Mouse (Mus musculus) MEL (cell line): ENCODE measurements around the gene Map3k20. TPM values are rescaled to one million over a fixed set of nuclear protein-coding genes. Genes with fewer than 3 reads are reported as not detected.

Experiments
- DNase-seq: peaks from one replicate; pipeline ENCODE4 v3.0.0; 2011; ENCODE audit warnings: low read depth, low spot score
- H3K27ac ChIP-seq: 2 replicates; pipeline ENCODE4 v1.5.1; 2012; ENCODE audit warnings: low read depth, mild to moderate bottlenecking, control low read depth, low read length, moderate library complexity; ENCODE audit not compliant: control insufficient read depth
- H3K27me3 ChIP-seq, 2 experiments: fragments of 150-350 bp in 1 of 2; sonication (generic) in 1 of 2; 2 replicates each; pipeline ENCODE4 v1.6.1; 2012; ENCODE audit warnings: low read length in 2 of 2, mild to moderate bottlenecking in 2 of 2, improper control_type of control experiment in 1 of 2, moderate library complexity in 1 of 2; ENCODE audit not compliant: insufficient read depth in 2 of 2, control insufficient read depth in 1 of 2
- H3K36me3 ChIP-seq, 2 experiments: 2 replicates each; pipeline ENCODE4 v1.6.1; 2012 to 2014; ENCODE audit warnings: low read length in 2 of 2, improper control_type of control experiment in 1 of 2, inconsistent platforms in 1 of 2, mild to moderate bottlenecking in 1 of 2; ENCODE audit not compliant: insufficient read depth in 2 of 2, control insufficient read depth in 1 of 2
- H3K4me1 ChIP-seq, 2 experiments: fragments of 150-350 bp in 1 of 2; sonication (generic) in 1 of 2; 2 replicates each; pipeline ENCODE4 v1.6.1; 2012; ENCODE audit warnings: low read length in 2 of 2, improper control_type of control experiment in 1 of 2, mild to moderate bottlenecking in 1 of 2; ENCODE audit not compliant: insufficient read depth in 2 of 2, control insufficient read depth in 1 of 2
- H3K4me3 ChIP-seq, 2 experiments: fragments of 150-350 bp in 1 of 2; sonication (generic) in 1 of 2; 2 replicates each; pipeline ENCODE4 v1.5.1; 2012; ENCODE audit warnings: low read depth in 2 of 2, low read length in 2 of 2, mild to moderate bottlenecking in 2 of 2, moderate library complexity in 2 of 2, control low read depth in 1 of 2, improper control_type of control experiment in 1 of 2; ENCODE audit not compliant: control insufficient read depth in 1 of 2, insufficient read depth in 1 of 2
- H3K79me2 ChIP-seq: 2 replicates; pipeline ENCODE4 v1.6.1; 2012; ENCODE audit warnings: mild to moderate bottlenecking, low read length, moderate library complexity; ENCODE audit not compliant: control insufficient read depth, poor library complexity, insufficient read depth
- H3K9ac ChIP-seq: 2 replicates; pipeline ENCODE4 v1.6.1; 2012; ENCODE audit warnings: low read depth, mild to moderate bottlenecking, control low read depth, low read length, moderate library complexity; ENCODE audit not compliant: control insufficient read depth, poor library complexity, severe bottlenecking
- H3K9me3 ChIP-seq: fragments of 150-350 bp; sonication (generic); replicated peaks from 2 replicates; pipeline ENCODE4 v1.6.1; 2012; ENCODE audit warnings: mild to moderate bottlenecking, low read length, improper control_type of control experiment, moderate library complexity; ENCODE audit not compliant: insufficient read depth
- BHLHE40 ChIP-seq: IDR thresholded peaks from 2 replicates; pipeline ENCODE4 v1.6.1; 2012; ENCODE audit warnings: low read depth, mild to moderate bottlenecking, inconsistent platforms, low read length, improper control_type of control experiment, borderline replicate concordance
- CHD1 ChIP-seq: IDR thresholded peaks from 2 replicates; pipeline ENCODE4 v1.6.1; 2012; ENCODE audit warnings: low read depth, mild to moderate bottlenecking, inconsistent platforms, low read length, improper control_type of control experiment
- ELF1 ChIP-seq: IDR thresholded peaks from 2 replicates; pipeline ENCODE4 v1.6.1; 2014; ENCODE audit warnings: low read depth, mild to moderate bottlenecking, inconsistent platforms, low read length, improper control_type of control experiment, moderate library complexity
- ETS1 ChIP-seq: IDR thresholded peaks from 2 replicates; pipeline ENCODE4 v1.6.1; 2012; ENCODE audit warnings: low read depth, mild to moderate bottlenecking, inconsistent platforms, low read length, improper control_type of control experiment, moderate library complexity
- HCFC1 ChIP-seq: IDR thresholded peaks from 2 replicates; pipeline ENCODE4 v1.6.1; 2012; ENCODE audit warnings: low read depth, mild to moderate bottlenecking, inconsistent platforms, low read length, improper control_type of control experiment, moderate library complexity
- MYC ChIP-seq: IDR thresholded peaks from 2 replicates; pipeline ENCODE4 v1.6.1; 2011; ENCODE audit warnings: low read depth, mild to moderate bottlenecking, low read length, improper control_type of control experiment, moderate library complexity
- NELFE ChIP-seq: IDR thresholded peaks from 2 replicates; pipeline ENCODE4 v1.6.1; 2011; ENCODE audit warnings: low read depth, low read length, improper control_type of control experiment
- RAD21 ChIP-seq: IDR thresholded peaks from 2 replicates; pipeline ENCODE4 v1.6.1; 2011; ENCODE audit warnings: mild to moderate bottlenecking, low read depth, low read length, improper control_type of control experiment
- SIN3A ChIP-seq: IDR thresholded peaks from 2 replicates; pipeline ENCODE4 v1.6.1; 2012; ENCODE audit warnings: low read length, improper control_type of control experiment, inconsistent platforms
- USF2 ChIP-seq, 2 experiments: IDR thresholded peaks; 2 replicates each; pipeline ENCODE4 v1.6.1; 2011 to 2012; ENCODE audit warnings: improper control_type of control experiment in 2 of 2, low read length in 2 of 2, borderline replicate concordance in 1 of 2, inconsistent platforms in 1 of 2, low read depth in 1 of 2, mild to moderate bottlenecking in 1 of 2; ENCODE audit not compliant: insufficient read depth in 1 of 2
- ZMIZ1 ChIP-seq: IDR thresholded peaks from 2 replicates; pipeline ENCODE4 v1.6.1; 2012; ENCODE audit warnings: low read depth, mild to moderate bottlenecking, inconsistent platforms, low read length, improper control_type of control experiment, moderate library complexity
- ZNF384 ChIP-seq: IDR thresholded peaks from 2 replicates; pipeline ENCODE4 v1.6.1; 2012; ENCODE audit warnings: low read depth, mild to moderate bottlenecking, inconsistent platforms, low read length, improper control_type of control experiment
- polyA plus RNA-seq, 2 experiments: library from polyadenylated mRNA; stranded (reverse) in 1 of 2; unstranded in 1 of 2; fragments of >175 nt in 1 of 2; fragments of >200 nt in 1 of 2; gene quantifications; 2 replicates each; pipeline versions ENCODE4 v1.2.1 to v1.2.4; 2012; ENCODE audit warnings: low replicate concordance in 2 of 2, low read depth in 1 of 2; ENCODE audit not compliant: insufficient read length in 2 of 2, insufficient read depth in 1 of 2, missing spikeins in 1 of 2
- total RNA-seq: library from RNA; depleted of rRNA; stranded (reverse); fragments of 300-350 nt; gene quantifications from 2 replicates; pipeline ENCODE4 v1.2.3, GENCODE M21; 2012

Gene Map3k20
- total and polyA plus RNA-seq, 3 experiments: 7.4 to 9.6 TPM; not detected in 1

DNA sequence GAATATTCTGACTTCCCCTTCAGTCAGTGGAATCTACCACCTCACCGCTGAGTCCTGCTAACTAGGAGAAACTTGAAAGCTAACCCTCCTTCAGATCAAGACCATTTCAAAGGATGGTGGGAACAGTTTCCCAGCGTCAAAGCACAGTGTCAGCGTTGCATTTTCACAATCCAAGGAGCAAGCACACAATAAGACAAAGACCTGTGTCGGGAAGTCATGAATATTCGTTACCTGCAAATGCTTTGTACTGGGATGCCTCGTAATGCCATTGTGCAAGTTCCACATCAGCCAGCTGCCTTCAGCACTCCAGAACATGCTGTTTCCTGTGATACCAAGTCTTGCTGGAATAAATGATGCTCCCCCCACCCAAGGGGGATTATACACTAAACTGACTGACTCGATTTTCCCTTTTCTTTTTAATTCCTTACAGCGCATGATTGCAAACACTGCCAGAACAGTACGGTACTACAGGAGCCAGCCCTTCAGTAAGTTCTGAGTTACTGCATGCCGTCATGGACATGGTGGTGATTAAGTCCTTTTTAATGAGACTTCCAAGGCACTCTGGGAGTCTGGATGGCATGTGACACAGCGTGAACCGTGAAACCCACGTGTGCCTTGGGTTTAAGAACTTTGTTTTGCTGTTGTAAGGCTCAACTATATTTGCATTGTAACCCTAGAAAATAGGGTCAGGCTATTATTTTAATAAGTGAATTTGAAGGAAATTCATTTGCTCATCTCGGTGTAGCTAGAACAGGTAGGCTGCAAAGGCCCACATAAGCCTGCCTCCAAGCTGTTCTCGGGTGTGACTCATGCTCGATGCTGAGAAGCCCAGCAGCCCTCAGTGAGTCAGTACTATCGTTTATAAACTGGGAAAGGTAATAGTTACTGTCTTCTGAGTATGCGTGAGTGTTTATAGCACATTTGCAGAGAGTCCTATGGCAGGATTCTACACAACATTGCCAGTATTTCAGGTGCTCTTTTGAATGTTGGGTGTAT, 32.6 kb upstream of the Map3k20 start:
- no peak for DNase-seq
- H3K27me3 ChIP-seq: peaks cover 0 to 9% of the 10 kb centered on the region in 2 experiments; a peak in 3 of 4 replicates
- no peaks in the 10 kb centered on the region for H3K36me3 ChIP-seq
- H3K9me3 ChIP-seq: no peaks in the 10 kb centered on the region
- H3K79me2 ChIP-seq: no peaks in the 10 kb centered on the region
- no peak for TF ChIP-seq ELF1
- TF ChIP-seq MYC: no peak
- TF ChIP-seq USF2 (IDR thresholded peaks at IDR 0.05; ENCODE audit: borderline replicate concordance in 1 of 2, insufficient read depth in 1 of 2, low read depth in 1 of 2, low read length in 2 of 2): no peak
- TF ChIP-seq BHLHE40: no peak
- TF ChIP-seq NELFE: no peak
- TF ChIP-seq CHD1: no peak
- no peak for TF ChIP-seq ZNF384
- no peak for TF ChIP-seq ZMIZ1
- no peak for TF ChIP-seq ETS1
- H3K27ac ChIP-seq: no peak overlapping the region
- H3K9ac ChIP-seq: no peak overlapping the region
- H3K4me3 ChIP-seq: no peak overlapping the region
- no peaks in the 10 kb centered on the region for H3K4me1 ChIP-seq

DNA sequence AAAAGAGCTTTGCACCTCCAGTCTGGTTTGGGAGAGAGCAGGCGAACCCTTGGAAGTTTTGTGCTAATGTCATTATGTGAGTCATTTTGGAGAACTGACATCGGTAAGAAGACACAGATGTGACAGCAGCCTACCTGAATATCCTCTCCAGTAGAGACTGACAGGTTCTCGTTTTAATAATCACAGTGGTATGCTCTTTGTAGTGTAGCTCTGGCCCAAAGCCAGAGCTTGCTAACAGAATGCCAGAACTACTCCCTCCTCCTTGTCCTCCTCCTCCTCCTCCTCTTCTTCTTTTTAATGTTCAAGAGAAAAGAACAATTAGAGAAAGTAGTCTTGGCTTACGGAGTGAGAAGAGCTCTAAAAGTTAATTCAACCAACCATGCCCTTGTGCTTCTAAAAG, 31.6 kb upstream of the Map3k20 start:
- Histone ChIP-seq H3K4me1 (no peaks in the 10 kb centered on the region), H3K36me3 (no peaks in the 10 kb centered on the region), H3K27ac (no peak overlapping the region), H3K79me2 (no peaks in the 10 kb centered on the region), H3K27me3 (peaks cover 0 to 8% of the 10 kb centered on the region in 2 experiments; a peak in 3 of 4 replicates), H3K4me3 (no peak overlapping the region), H3K9ac (no peak overlapping the region), H3K9me3 (no peaks in the 10 kb centered on the region)
- DNase-seq: no peak
- TF ChIP-seq HCFC1 (no peak), RAD21 (no peak), SIN3A (no peak)
